Mouse (Mus musculus): Measurements from ENCODE around the gene Olfr980.
"Not testable (repeated sequence)": the region's sequence is repeated elsewhere in the genome, so short reads cannot be mapped to it uniquely, and the experiment has no call there.

The Olfr980 gene

DNA sequence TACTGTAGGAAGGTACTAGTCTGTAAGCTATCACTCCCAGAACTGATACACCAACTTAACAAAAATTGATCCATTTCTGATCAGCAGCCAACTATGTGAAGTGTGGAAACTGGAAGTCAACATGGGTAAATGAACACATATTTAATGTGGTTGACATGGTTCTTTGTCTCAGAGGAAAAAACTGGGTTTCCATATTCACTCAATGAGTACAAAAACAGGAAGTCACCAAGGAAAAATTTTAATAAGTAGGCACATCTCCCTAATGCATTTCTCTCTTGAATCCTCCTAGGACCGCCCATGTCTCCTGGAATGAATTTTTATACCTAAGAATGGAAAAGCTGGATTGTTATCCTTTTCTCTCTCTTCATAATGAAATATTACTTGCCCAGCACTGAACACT, at the start of gene Olfr980:
TSS of gene Olfr980 (minus strand) at position 101 of the 400 bp plus-strand sequence.
- DNase-seq (ENCODE audit: low read depth) = no peak

DNA sequence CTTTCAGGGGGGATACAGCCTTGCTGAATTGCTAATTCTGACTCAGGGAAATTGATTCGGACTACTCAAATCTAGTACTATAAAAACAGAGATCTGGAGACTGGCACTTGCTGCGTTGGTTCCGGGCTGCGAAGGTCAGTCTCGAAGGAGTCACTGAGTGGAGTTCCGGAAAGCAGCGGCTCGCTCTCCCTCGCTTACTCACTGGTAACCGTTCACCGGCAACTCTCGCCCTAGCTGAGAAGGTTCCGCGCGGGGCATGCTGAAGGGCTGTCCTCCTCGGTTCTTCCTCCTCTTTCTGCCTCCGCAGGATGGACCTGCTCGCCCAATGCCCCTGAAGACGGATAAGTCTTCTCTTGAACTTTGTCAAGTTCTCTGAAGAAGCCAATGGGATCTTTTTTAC, 40.8 kb upstream of the Olfr980 start:
- no peak for DNase-seq (ENCODE audit: low read depth)

DNA sequence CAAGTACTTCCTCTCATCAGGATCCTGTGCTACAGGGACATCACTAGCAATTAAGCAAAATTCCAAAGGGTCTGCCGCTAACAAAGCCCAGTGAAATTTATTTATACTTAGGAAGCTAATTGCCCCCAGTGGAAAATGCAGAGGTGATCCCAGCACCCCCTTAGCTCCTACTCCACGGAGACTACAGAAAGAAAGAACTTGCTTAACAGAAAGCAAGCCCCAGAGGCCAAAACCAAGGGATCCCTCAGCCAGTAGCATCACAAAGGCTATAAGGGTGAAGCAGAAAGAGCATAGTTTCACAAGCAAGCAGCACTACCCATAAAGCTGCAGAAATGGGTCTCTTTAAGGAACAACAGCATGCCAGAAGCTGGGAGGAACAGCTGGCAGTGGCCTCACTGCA, 11.8 kb upstream of the Olfr980 start, which contains the start of gene Olfr981:
TSS of gene Olfr981 (plus strand) at position 301 of the 400 bp plus-strand sequence.
- DNase-seq (ENCODE audit: low read depth) = no peak

DNA sequence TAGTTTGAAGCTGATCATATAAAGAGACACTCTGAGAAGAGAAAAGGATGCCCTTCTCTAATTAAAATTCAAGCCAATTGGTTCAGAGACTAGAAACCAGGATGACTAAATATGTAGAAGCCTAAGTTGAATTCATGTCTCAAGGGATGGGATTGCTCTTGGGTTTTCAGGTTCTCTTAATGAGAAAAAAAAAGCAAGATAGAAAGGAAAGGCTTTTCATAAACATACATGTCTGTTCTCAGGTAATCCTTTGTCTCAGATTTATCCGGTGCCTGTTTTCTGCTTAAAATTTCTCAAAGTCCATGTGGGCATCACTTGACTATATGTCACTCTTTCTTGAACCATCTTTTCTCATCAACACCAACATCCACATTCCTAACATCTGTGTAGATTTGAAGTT, 6.0 kb downstream of the Olfr980 start, which contains the start of gene Olfr979:
TSS of gene Olfr979 (minus strand) at position 101 of the 400 bp plus-strand sequence.
- no peak for DNase-seq (ENCODE audit: low read depth)

DNA sequence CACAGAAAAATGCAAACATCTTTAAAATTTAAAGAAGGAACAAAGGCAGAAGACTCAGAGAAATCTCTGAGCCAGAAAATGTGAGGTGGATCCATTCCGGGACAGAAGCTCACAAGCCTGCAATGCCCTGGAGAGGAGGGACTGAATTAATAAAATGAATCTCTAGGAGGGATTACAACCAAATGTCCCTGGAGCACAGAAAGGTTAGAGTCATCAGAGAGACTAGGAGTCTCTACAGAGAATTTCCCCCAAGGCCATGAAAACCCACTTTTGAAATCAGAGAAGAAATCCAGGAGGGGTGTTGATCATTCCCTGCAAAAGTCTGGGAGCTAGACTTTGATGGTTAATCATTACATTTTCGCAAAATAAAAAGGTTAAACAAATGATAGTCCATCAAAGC, 17.6 kb downstream of the Olfr980 start, which contains the start of gene Olfr978:
TSS of gene Olfr978 (plus strand) at position 301 of the 400 bp plus-strand sequence.
- DNase-seq (ENCODE audit: low read depth) = no peak

DNA sequence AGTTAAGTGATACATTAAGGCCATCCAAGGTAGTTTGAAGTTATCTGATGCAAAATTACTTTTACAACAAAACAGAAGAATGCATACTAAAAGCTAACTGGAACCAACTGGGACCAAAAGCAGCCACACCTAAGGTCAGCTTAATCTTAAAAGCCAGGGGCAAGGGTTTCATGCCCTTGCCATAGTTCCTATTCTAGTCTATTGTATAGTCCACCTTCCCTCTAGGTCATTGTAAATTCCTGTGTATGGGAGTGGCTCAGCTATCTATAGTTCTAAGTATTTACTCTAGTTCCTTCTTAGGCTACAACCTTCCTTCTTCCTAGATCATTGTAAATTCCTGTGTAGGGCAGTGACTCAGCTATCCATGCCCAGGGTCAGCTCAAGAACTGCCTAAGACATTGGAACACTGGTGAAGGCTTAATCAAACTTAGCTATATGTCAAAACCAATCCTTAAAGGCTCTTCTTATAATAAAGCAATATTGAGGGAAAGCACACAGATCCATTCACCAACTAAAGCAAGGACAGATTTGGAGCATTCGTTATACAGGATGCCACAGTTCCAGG, 32.7 kb downstream of the Olfr980 start:
- DNase-seq (ENCODE audit: low read depth) = not testable (repeated sequence)

DNA sequence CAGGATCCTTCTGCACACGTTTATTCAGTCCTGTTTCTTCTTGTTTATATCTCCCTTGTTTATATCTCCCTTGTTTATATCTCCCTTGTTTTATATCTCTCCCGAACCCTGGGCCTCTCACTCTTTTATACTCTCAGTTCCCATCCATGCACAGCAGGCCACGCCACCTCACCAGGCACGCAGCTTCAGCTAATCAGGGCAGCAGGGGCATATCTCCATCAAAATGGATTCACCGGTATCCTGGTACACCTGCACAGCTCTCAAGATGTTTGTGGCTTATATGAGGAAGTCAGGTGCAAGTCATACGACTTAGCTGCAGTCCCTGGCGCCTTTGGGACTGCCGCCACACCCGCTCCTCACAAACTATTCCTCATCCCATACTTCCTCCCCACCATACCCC, 48.3 kb downstream of the Olfr980 start, which contains the start of gene Olfr976:
TSS of gene Olfr976 (minus strand) at position 101 of the 400 bp plus-strand sequence.
- DNase-seq (ENCODE audit: low read depth) = not testable (repeated sequence)
